Mouse (Mus musculus): ENCODE results near the gene Ctla4. TPM values are rescaled to one million over a fixed set of nuclear protein-coding genes. Genes with fewer than 3 reads are reported as not detected.

The Ctla4 gene
- total RNA-seq, 1 experiment from 2014 or later, result 4.5 TPM

- ATAC-seq (ENCODE audit: extremely low read depth, insufficient number of reproducible peaks, low FRiP score, poor library complexity, severe bottlenecking), result no peak
Observed at GRCm38 (mm10) chr1:60910796-60911195, 24.0 kb downstream of the Ctla4 start.

- ATAC-seq (ENCODE audit: extremely low read depth, insufficient number of reproducible peaks, low FRiP score, poor library complexity, severe bottlenecking), result no peak
Observed at GRCm38 (mm10) chr1:60911631-60912030, 24.8 kb downstream of the Ctla4 start.

- ATAC-seq (ENCODE audit: extremely low read depth, insufficient number of reproducible peaks, low FRiP score, poor library complexity, severe bottlenecking), result no peak
Observed at GRCm38 (mm10) chr1:60913305-60913704, 26.5 kb downstream of the Ctla4 start.

DNA sequence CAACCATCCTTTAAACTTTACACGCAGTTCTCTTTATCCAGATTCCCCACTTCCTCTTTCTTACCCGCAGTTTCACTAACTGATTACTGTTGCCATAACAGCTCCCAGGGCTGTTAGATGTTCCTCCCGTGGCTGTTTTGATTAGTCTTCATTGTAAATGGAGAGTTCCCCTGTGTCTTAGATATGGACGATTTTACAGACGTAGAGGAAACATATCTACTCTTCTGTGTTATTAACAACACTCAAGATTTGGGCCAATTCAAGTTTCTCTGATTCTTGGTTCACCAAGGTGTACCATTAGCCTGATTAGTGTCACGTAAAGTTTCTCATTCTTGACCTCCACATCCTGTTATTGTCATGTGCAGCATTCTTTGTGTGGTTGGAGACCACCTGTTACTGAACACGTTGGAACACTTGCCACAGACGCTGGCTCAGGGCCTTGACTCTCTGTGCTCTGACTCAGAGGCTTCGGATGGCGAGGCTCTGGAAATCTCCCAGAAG lies 29.5 kb downstream of the Ctla4 start:
- ATAC-seq (ENCODE audit: extremely low read depth, insufficient number of reproducible peaks, low FRiP score, poor library complexity, severe bottlenecking), result peak; percentile 80; the same call in 1 of the 2 replicates

GRCm38 (mm10) chr1:60920493-60921355 lies 33.9 kb downstream of the Ctla4 start:
- no peak for ATAC-seq (ENCODE audit: extremely low read depth, insufficient number of reproducible peaks, low FRiP score, poor library complexity, severe bottlenecking)

- no peak for ATAC-seq (ENCODE audit: extremely low read depth, insufficient number of reproducible peaks, low FRiP score, poor library complexity, severe bottlenecking)
Observed at GRCm38 (mm10) chr1:60929036-60929435, 42.2 kb downstream of the Ctla4 start.

DNA sequence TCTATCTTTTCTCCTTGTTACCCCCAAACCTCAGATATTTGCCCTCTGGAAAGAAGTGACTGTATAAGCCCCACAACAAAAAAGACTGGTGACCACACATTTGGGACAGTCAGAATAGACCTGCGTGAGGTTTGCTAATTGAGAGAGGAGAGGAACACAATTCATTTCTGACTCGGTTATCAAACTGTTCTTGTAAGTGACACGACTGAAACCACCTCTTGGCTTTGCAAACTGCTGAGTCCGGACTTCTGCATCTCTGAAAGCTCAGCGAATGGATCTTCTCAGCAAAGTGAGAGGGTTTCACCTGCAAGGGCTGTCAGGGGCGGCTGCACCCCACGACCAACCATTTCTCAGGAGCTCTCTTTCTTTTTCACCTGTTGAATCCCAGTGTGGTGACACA lies 43.6 kb downstream of the Ctla4 start:
- no peak for ATAC-seq (ENCODE audit: extremely low read depth, insufficient number of reproducible peaks, low FRiP score, poor library complexity, severe bottlenecking)

- no peak for ATAC-seq (ENCODE audit: extremely low read depth, insufficient number of reproducible peaks, low FRiP score, poor library complexity, severe bottlenecking)
Observed at GRCm38 (mm10) chr1:60935968-60936581, 49.3 kb downstream of the Ctla4 start.

GRCm38 (mm10) chr1:60936963-60937711 lies 50.3 kb downstream of the Ctla4 start:
- no peak for ATAC-seq (ENCODE audit: extremely low read depth, insufficient number of reproducible peaks, low FRiP score, poor library complexity, severe bottlenecking)

- no peak for ATAC-seq (ENCODE audit: extremely low read depth, insufficient number of reproducible peaks, low FRiP score, poor library complexity, severe bottlenecking)
Observed at GRCm38 (mm10) chr1:60938256-60938655, 51.5 kb downstream of the Ctla4 start.

GRCm38 (mm10) chr1:60938974-60939373 lies 52.2 kb downstream of the Ctla4 start:
- ATAC-seq (ENCODE audit: extremely low read depth, insufficient number of reproducible peaks, low FRiP score, poor library complexity, severe bottlenecking), result no peak

DNA sequence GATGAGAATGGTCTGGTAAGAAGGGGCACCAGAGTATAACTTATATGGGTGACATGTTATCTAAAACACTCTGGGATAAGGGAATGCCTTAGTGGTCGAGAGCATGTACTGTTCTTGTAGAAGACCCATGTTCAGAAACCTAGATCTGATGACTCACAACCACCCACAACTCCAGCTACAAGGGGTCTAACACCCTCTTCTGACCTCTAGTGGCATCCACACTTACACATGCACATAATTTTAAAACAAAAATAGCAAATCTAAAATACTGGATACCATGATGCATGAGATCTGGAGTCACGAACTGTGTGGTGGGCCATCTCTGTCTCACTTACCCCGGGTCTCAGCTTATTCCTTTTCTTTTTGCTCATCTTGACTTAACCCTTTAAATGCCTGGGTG lies 53.2 kb downstream of the Ctla4 start:
- no peak for ATAC-seq (ENCODE audit: extremely low read depth, insufficient number of reproducible peaks, low FRiP score, poor library complexity, severe bottlenecking)

GRCm38 (mm10) chr1:60940620-60941019 lies 53.8 kb downstream of the Ctla4 start:
- 0 out of 2 replicates have a peak, but pooled peaks have one; percentile 5 for ATAC-seq (ENCODE audit: extremely low read depth, insufficient number of reproducible peaks, low FRiP score, poor library complexity, severe bottlenecking)

GRCm38 (mm10) chr1:60941056-60942048 lies 54.6 kb downstream of the Ctla4 start:
- ATAC-seq (ENCODE audit: extremely low read depth, insufficient number of reproducible peaks, low FRiP score, poor library complexity, severe bottlenecking), result peak; percentile 74

GRCm38 (mm10) chr1:60942921-60943320 lies 56.1 kb downstream of the Ctla4 start:
- ATAC-seq (ENCODE audit: extremely low read depth, insufficient number of reproducible peaks, low FRiP score, poor library complexity, severe bottlenecking), result no peak

GRCm38 (mm10) chr1:60945633-60946401 lies 59.0 kb downstream of the Ctla4 start:
- no peak for ATAC-seq (ENCODE audit: extremely low read depth, insufficient number of reproducible peaks, low FRiP score, poor library complexity, severe bottlenecking)

GRCm38 (mm10) chr1:60948112-60948511 lies 61.3 kb downstream of the Ctla4 start:
- no peak for ATAC-seq (ENCODE audit: extremely low read depth, insufficient number of reproducible peaks, low FRiP score, poor library complexity, severe bottlenecking)

- no peak for ATAC-seq (ENCODE audit: extremely low read depth, insufficient number of reproducible peaks, low FRiP score, poor library complexity, severe bottlenecking)
Observed at GRCm38 (mm10) chr1:60952958-60953357, 66.2 kb downstream of the Ctla4 start.
